Mouse (Mus musculus) embryonic facial prominence, embryonic 12.5 days (tissue): ENCODE measurements around the gene Nle1. TPM values are rescaled to one million over a fixed set of nuclear protein-coding genes. Genes with fewer than 3 reads are reported as not detected.

ENCODE experiments used
- ATAC-seq: fragments of 200-750 bp; cut with Nextera tagmentation; 2 replicates; pipeline ENCODE4 v1.8.0; 2017; ENCODE audit not compliant: insufficient number of reproducible peaks, insufficient read depth, low FRiP score, low TSS enrichment
- H3K27ac ChIP-seq: fragments of 300-500 bp; sonication (generic); 2 replicates; pipeline ENCODE4 v1.5.1; 2016; ENCODE audit warnings: mild to moderate bottlenecking
- H3K27me3 ChIP-seq: fragments of 300-500 bp; sonication (generic); 2 replicates; pipeline ENCODE4 v1.6.1; 2016; ENCODE audit warnings: mild to moderate bottlenecking, moderate library complexity
- H3K36me3 ChIP-seq: fragments of 300-500 bp; sonication (generic); 2 replicates; pipeline ENCODE4 v1.6.1; 2016; ENCODE audit warnings: mild to moderate bottlenecking
- H3K4me1 ChIP-seq: fragments of 300-500 bp; sonication (generic); 2 replicates; pipeline ENCODE4 v1.6.1; 2016
- H3K4me2 ChIP-seq: fragments of 300-500 bp; sonication (generic); replicated peaks from 2 replicates; pipeline ENCODE4 v1.6.1; 2016; ENCODE audit warnings: mild to moderate bottlenecking, moderate library complexity
- H3K4me3 ChIP-seq: fragments of 300-500 bp; sonication (generic); 2 replicates; pipeline ENCODE4 v1.5.1; 2016; ENCODE audit warnings: mild to moderate bottlenecking
- H3K9ac ChIP-seq: fragments of 300-500 bp; sonication (generic); 2 replicates; pipeline ENCODE4 v1.6.1; 2016; ENCODE audit warnings: mild to moderate bottlenecking, moderate library complexity
- H3K9me3 ChIP-seq: fragments of 300-500 bp; sonication (generic); 2 replicates; pipeline ENCODE4 v1.6.1; 2016; ENCODE audit warnings: mild to moderate bottlenecking, moderate library complexity
- WGBS: fragments of 180-500 bp; shearing (Covaris S2); methylation state at CpG from one replicate; pipeline ENCODE4 v1.1.7; 2016; 5-methylcytosine and 5-hydroxymethylcytosine counted together
- polyA plus RNA-seq: library from polyadenylated mRNA; unstranded; fragments of >200 nt; fragmentation: Nextera tagmentation; extraction: Ambion mirVana; gene quantifications from 2 replicates; pipeline ENCODE4 v1.2.1, GENCODE M21; 2016

The Nle1 gene
- polyA plus RNA-seq, 1 experiment from 2014 or later = 39.0 TPM

- Histone ChIP-seq H3K36me3 (0 out of 2 replicates have a peak, but pooled peaks cover 6% of the 10 kb centered on the region), H3K9me3 (no peaks in the 10 kb centered on the region), H3K27ac (no peak overlapping the region), H3K9ac (no peak overlapping the region), H3K4me3 (no peak overlapping the region), H3K27me3 (no peaks in the 10 kb centered on the region), H3K4me2 (no peak overlapping the region), H3K4me1 (peaks cover 17% of the 10 kb centered on the region)
- ATAC-seq = no peak
- WGBS = 83% methylated on average over 3 of the region's 3 CpGs
Observed at GRCm38 (mm10) chr11:82886559-82886958, 21.7 kb downstream of the Nle1 start.

DNA sequence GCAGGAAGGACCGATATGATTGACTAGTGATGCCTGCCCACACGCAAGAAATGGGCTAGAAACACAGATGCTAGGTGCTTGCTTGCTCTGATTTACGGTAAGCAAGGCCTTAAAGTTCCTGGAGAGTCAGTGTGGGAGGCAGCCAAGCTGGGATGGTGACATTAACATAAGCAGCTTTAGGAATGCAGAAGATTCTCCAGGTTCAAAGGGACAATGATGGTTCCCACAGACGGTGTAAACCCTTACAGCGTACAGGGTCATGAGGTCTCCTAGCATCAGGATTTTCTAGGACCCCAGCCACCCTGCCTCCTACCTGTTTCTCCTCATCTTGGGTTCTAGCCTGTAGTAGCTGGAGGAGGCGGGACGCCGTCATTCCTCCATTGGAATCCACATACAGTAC, 25.0 kb downstream of the Nle1 start:
- 69% methylated on average over 8 of the region's 8 CpGs for WGBS
- H3K4me1 ChIP-seq = peaks cover under 1% of the 10 kb centered on the region; the same call in 1 of the 2 replicates
- no peak overlapping the region for H3K4me3 ChIP-seq
- 0 out of 2 replicates have a peak, but pooled peaks cover 11% of the 10 kb centered on the region for H3K36me3 ChIP-seq
- no peak overlapping the region for H3K9ac ChIP-seq
- H3K9me3 ChIP-seq = no peaks in the 10 kb centered on the region
- no peak for ATAC-seq
- H3K27me3 ChIP-seq = no peaks in the 10 kb centered on the region
- no peak overlapping the region for H3K4me2 ChIP-seq
- H3K27ac ChIP-seq = no peak overlapping the region

GRCm38 (mm10) chr11:82877726-82878344, 30.4 kb downstream of the Nle1 start:
- Histone ChIP-seq H3K36me3 (0 out of 2 replicates have a peak, but pooled peaks cover 11% of the 10 kb centered on the region), H3K9me3 (no peaks in the 10 kb centered on the region), H3K27ac (no peak overlapping the region), H3K4me3 (no peak overlapping the region), H3K4me1 (no peaks in the 10 kb centered on the region), H3K4me2 (no peak overlapping the region), H3K9ac (no peak overlapping the region), H3K27me3 (no peaks in the 10 kb centered on the region)
- WGBS = 80% methylated on average over 7 of the region's 7 CpGs
- no peak for ATAC-seq

GRCm38 (mm10) chr11:82875631-82876030, 32.6 kb downstream of the Nle1 start:
- H3K27me3 ChIP-seq = no peaks in the 10 kb centered on the region
- H3K27ac ChIP-seq = no peak overlapping the region
- H3K9me3 ChIP-seq = no peaks in the 10 kb centered on the region
- no peak overlapping the region for H3K9ac ChIP-seq
- no peaks in the 10 kb centered on the region for H3K4me1 ChIP-seq
- no peak overlapping the region for H3K4me3 ChIP-seq
- WGBS = over 99% methylated on average over 5 of the region's 5 CpGs
- no peak overlapping the region for H3K4me2 ChIP-seq
- no peak for ATAC-seq
- 0 out of 2 replicates have a peak, but pooled peaks cover 5% of the 10 kb centered on the region for H3K36me3 ChIP-seq

- ATAC-seq = no peak
- Histone ChIP-seq H3K27ac (no peak overlapping the region), H3K9ac (peak overlapping the region; percentile 10; the same call in 1 of the 2 replicates), H3K4me3 (no peak overlapping the region), H3K9me3 (no peaks in the 10 kb centered on the region), H3K36me3 (0 out of 2 replicates have a peak, but pooled peaks cover 2% of the 10 kb centered on the region), H3K27me3 (no peaks in the 10 kb centered on the region), H3K4me2 (no peak overlapping the region), H3K4me1 (no peaks in the 10 kb centered on the region)
- 80% methylated on average over 5 of the region's 5 CpGs for WGBS
Observed at GRCm38 (mm10) chr11:82874924-82875323, 33.3 kb downstream of the Nle1 start.

GRCm38 (mm10) chr11:82871031-82871446, 37.2 kb downstream of the Nle1 start, which contains the start of gene Rffl:
TSS of gene Rffl (minus strand) at chr11:82871210.
- Histone ChIP-seq H3K4me2 (peak within 1 kb of the TSS; percentile 86), H3K9ac (peak within 1 kb of the TSS; percentile 77), H3K36me3 (no peaks in the 10 kb centered on the region), H3K4me3 (peak within 1 kb of the TSS; percentile 83), H3K27ac (peak within 1 kb of the TSS; percentile 67), H3K4me1 (no peaks in the 10 kb centered on the region), H3K9me3 (no peaks in the 10 kb centered on the region), H3K27me3 (no peaks in the 10 kb centered on the region)
- WGBS = 1% methylated on average over 32 of the region's 43 CpGs
- ATAC-seq = peak; percentile 93

DNA sequence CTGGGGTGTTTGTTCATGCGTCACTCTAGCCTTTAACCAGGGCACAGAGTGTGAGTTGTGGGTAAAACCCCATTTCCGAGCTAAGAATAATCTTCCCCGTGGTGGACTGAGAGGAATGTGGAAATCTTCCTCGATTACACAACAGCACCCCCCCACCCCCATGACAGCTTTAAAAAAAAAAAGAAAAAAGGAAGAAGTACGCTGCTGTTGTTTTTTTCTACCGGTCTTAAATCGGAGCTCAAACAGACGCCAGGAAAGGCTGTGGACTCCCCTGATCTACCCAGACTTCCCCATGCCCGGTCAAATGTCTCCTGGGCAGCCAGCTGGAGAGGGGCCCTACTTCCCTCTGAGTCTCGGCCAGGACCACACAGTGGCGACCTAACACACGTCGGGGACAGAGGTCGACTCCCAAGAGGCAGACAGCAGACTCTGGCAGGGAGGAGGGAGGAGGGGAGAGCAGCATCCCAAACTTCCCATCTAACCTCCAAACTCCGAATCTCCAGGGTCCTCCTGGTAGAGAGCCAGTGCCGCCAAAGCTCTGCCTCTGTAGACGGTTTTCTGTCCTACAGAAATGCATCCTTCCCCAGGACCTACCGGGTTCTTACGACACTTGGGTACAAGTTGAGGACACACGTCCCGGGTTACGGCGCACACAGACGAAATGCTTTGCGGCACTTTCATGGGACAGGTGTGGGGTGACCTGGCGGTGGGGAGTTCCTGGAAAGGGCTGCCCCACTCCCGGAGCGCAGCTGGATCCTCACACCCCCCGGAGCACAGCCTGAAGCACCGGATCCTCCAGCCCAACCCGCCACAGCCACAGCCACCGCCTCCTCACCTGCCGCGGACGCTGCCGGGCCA, 37.8 kb downstream of the Nle1 start:
- WGBS = 4% methylated on average over 32 of the region's 36 CpGs
- Histone ChIP-seq H3K9me3 (no peaks in the 10 kb centered on the region), H3K27me3 (no peaks in the 10 kb centered on the region), H3K9ac (peak overlapping the region; percentile 77), H3K4me1 (no peaks in the 10 kb centered on the region), H3K27ac (peak overlapping the region; percentile 67), H3K4me3 (peak overlapping the region; percentile 83), H3K36me3 (no peaks in the 10 kb centered on the region), H3K4me2 (peak overlapping the region; percentile 86)
- ATAC-seq = peak; percentile 48; the same call in 1 of the 2 replicates

- H3K9me3 ChIP-seq = no peaks in the 10 kb centered on the region
- 68% methylated on average over 9 of the region's 9 CpGs for WGBS
- no peaks in the 10 kb centered on the region for H3K27me3 ChIP-seq
- H3K9ac ChIP-seq = no peak overlapping the region
- ATAC-seq = no peak
- peak overlapping the region; percentile 83 for H3K4me3 ChIP-seq
- H3K4me2 ChIP-seq = peak overlapping the region; percentile 86
- H3K36me3 ChIP-seq = no peaks in the 10 kb centered on the region
- no peak overlapping the region for H3K27ac ChIP-seq
- H3K4me1 ChIP-seq = no peaks in the 10 kb centered on the region
Observed at GRCm38 (mm10) chr11:82869506-82870172, 38.6 kb downstream of the Nle1 start.

- Histone ChIP-seq H3K4me2 (no peak overlapping the region), H3K27me3 (no peaks in the 10 kb centered on the region), H3K4me3 (no peak overlapping the region), H3K4me1 (no peaks in the 10 kb centered on the region), H3K27ac (no peak overlapping the region), H3K9me3 (no peaks in the 10 kb centered on the region), H3K9ac (no peak overlapping the region), H3K36me3 (no peaks in the 10 kb centered on the region)
- WGBS = 73% methylated on average over 5 of the region's 5 CpGs
- no peak for ATAC-seq
Observed at GRCm38 (mm10) chr11:82867956-82868355, 40.3 kb downstream of the Nle1 start.

DNA sequence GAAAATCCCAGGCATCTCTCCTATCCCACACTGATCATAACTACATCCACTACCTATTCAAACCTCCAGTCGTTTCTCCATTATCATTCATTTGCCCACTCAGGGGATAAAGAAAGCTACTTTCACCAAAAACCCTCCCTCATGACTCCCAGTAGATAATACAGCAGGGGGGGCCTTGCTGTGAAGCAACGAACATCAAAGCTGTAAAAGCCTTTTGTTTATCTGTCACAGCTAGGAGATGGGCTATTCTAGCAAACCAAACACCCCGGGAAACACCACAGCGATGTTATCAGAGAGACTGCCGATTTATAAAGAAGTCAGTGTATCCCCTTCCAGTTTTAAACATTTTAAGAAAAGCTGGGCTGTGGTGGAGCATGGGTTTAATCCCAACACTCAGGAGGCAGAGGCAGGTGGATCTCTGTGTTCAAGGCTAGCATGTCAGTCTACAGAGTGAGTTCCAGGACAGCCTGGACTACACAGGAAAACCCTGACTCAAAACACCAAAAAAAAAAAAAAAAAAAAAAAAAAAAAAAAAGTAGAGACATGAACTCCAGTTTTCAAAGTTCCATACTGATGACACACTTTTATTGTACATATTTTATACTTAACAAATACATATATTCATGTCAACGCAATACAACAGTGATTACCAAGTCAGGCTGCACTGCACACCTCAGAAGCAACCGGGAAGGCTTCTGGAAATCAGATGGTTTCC, 41.2 kb downstream of the Nle1 start:
- H3K27ac ChIP-seq = no peak overlapping the region
- no peaks in the 10 kb centered on the region for H3K9me3 ChIP-seq
- WGBS = 35% methylated on average over 7 of the region's 7 CpGs
- no peaks in the 10 kb centered on the region for H3K4me1 ChIP-seq
- no peak overlapping the region for H3K4me2 ChIP-seq
- no peaks in the 10 kb centered on the region for H3K36me3 ChIP-seq
- H3K27me3 ChIP-seq = no peaks in the 10 kb centered on the region
- no peak overlapping the region for H3K9ac ChIP-seq
- H3K4me3 ChIP-seq = no peak overlapping the region
- no peak for ATAC-seq

DNA sequence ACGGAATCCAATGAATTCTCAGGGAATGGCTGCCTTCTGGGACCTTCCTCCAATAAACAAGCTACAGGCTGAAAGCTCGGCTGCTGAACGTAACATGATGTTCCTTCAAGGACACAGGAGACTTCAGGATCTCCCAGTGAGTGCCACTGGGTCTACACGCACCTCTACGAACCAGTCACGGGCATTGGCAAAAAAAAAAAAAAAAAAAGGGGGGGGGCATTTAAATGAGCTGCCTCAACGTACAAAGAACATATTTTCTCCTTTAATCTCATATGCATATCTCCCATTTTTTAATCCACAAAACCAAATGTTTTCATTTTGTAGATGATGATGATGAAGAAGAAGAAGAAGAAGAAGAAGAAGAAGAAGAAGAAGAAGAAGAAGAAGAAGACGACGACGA, 42.3 kb downstream of the Nle1 start:
- Histone ChIP-seq H3K27me3 (no peaks in the 10 kb centered on the region), H3K9me3 (no peaks in the 10 kb centered on the region), H3K36me3 (no peaks in the 10 kb centered on the region), H3K27ac (no peak overlapping the region), H3K9ac (no peak overlapping the region), H3K4me3 (no peak overlapping the region), H3K4me2 (no peak overlapping the region), H3K4me1 (peaks cover 6% of the 10 kb centered on the region; the same call in 1 of the 2 replicates)
- WGBS = 74% methylated on average over 10 of the region's 10 CpGs
- no peak for ATAC-seq
